Mouse (Mus musculus): ENCODE results near the gene Tmem256. TPM values are rescaled to one million over a fixed set of nuclear protein-coding genes. Genes with fewer than 3 reads are reported as not detected.
A peak's percentile ranks its signal among the peaks of the same experiment; 100 is the strongest.

Tmem256 gene
- polyA plus RNA-seq, 1 experiment from 2014 or later: 412 TPM

- Histone ChIP-seq H3K4me1 (ENCODE audit: insufficient read depth) (peaks cover 20% of the 10 kb centered on the region), H3K27me3 (ENCODE audit: insufficient read depth, low read length) (peaks cover 37% of the 10 kb centered on the region), H3K9me3 (ENCODE audit: low read length) (no peaks in the 10 kb centered on the region), H3K36me3 (replicated peaks; ENCODE audit: insufficient read depth, low read length) (no peaks in the 10 kb centered on the region), H3K27ac (ENCODE audit: low read depth) (no peak overlapping the region), H3K9ac (replicated peaks) (no peak overlapping the region), H3K4me2 (ENCODE audit: low read depth, low read length) (no peak overlapping the region), H3K4me3 (ENCODE audit: low read depth, low read length) (no peak overlapping the region)
- 72% methylated on average over 2 of the region's 2 CpGs for WGBS (ENCODE audit: insufficient replicate concordance)
- TF ChIP-seq CTCF (IDR thresholded peaks at IDR 0.05; ENCODE audit: low read depth) (no peak), EP300 (IDR thresholded peaks at IDR 0.05; ENCODE audit: low read depth) (no peak)
- ATAC-seq: no peak
- DNase-seq: no peak
Measured at GRCm38 (mm10) chr11:69807641-69808040, 30.7 kb upstream of the Tmem256 start.

- Histone ChIP-seq H3K27me3 (ENCODE audit: insufficient read depth, low read length) (peaks cover 10% of the 10 kb centered on the region), H3K4me3 (ENCODE audit: low read depth, low read length) (no peak overlapping the region), H3K27ac (ENCODE audit: low read depth) (no peak overlapping the region), H3K4me1 (ENCODE audit: insufficient read depth) (no peaks in the 10 kb centered on the region), H3K4me2 (ENCODE audit: low read depth, low read length) (no peak overlapping the region), H3K9ac (replicated peaks) (no peak overlapping the region), H3K36me3 (replicated peaks; ENCODE audit: insufficient read depth, low read length) (no peaks in the 10 kb centered on the region), H3K9me3 (ENCODE audit: low read length) (no peaks in the 10 kb centered on the region)
- DNase-seq (no peak), ATAC-seq (no peak)
- TF ChIP-seq CTCF (IDR thresholded peaks at IDR 0.05; ENCODE audit: low read depth) (peak; percentile 26; the same call in 1 of the 2 replicates), EP300 (IDR thresholded peaks at IDR 0.05; ENCODE audit: low read depth) (no peak)
Measured at GRCm38 (mm10) chr11:69810280-69810679, 28.0 kb upstream of the Tmem256 start.

GRCm38 (mm10) chr11:69815155-69815554, 23.2 kb upstream of the Tmem256 start, which contains the start of gene Gm39566:
TSS of gene Gm39566 (minus strand) at chr11:69815298.
- H3K27me3 ChIP-seq (ENCODE audit: insufficient read depth, low read length): no peaks in the 10 kb centered on the region
- H3K9me3 ChIP-seq (ENCODE audit: low read length): no peaks in the 10 kb centered on the region
- DNase-seq (no peak), ATAC-seq (no peak)
- TF ChIP-seq EP300 (IDR thresholded peaks at IDR 0.05; ENCODE audit: low read depth): no peak
- TF ChIP-seq CTCF (IDR thresholded peaks at IDR 0.05; ENCODE audit: low read depth): peak; percentile 24; the same call in 1 of the 2 replicates
- no peak within 1 kb of the TSS for H3K4me2 ChIP-seq (ENCODE audit: low read depth, low read length)
- H3K4me1 ChIP-seq (ENCODE audit: insufficient read depth): no peaks in the 10 kb centered on the region
- no peak within 1 kb of the TSS for H3K9ac ChIP-seq (replicated peaks)
- H3K27ac ChIP-seq (ENCODE audit: low read depth): no peak within 1 kb of the TSS
- no peaks in the 10 kb centered on the region for H3K36me3 ChIP-seq (replicated peaks; ENCODE audit: insufficient read depth, low read length)
- 54% methylated on average over 10 of the region's 10 CpGs for WGBS (ENCODE audit: insufficient replicate concordance)
- H3K4me3 ChIP-seq (ENCODE audit: low read depth, low read length): no peak within 1 kb of the TSS

- H3K4me3 ChIP-seq (ENCODE audit: low read depth, low read length): no peak overlapping the region
- no peaks in the 10 kb centered on the region for H3K9me3 ChIP-seq (ENCODE audit: low read length)
- H3K9ac ChIP-seq (replicated peaks): no peak overlapping the region
- no peak for TF ChIP-seq CTCF (IDR thresholded peaks at IDR 0.05; ENCODE audit: low read depth)
- no peak for TF ChIP-seq EP300 (IDR thresholded peaks at IDR 0.05; ENCODE audit: low read depth)
- no peak for DNase-seq
- WGBS (ENCODE audit: insufficient replicate concordance): 87% methylated on average over 12 of the region's 12 CpGs
- no peak overlapping the region for H3K4me2 ChIP-seq (ENCODE audit: low read depth, low read length)
- no peak overlapping the region for H3K27ac ChIP-seq (ENCODE audit: low read depth)
- no peak for ATAC-seq
- H3K36me3 ChIP-seq (replicated peaks; ENCODE audit: insufficient read depth, low read length): no peaks in the 10 kb centered on the region
- H3K4me1 ChIP-seq (ENCODE audit: insufficient read depth): no peaks in the 10 kb centered on the region
- no peaks in the 10 kb centered on the region for H3K27me3 ChIP-seq (ENCODE audit: insufficient read depth, low read length)
Measured at GRCm38 (mm10) chr11:69816520-69816919, 21.8 kb upstream of the Tmem256 start.

GRCm38 (mm10) chr11:69818365-69818764, 19.9 kb upstream of the Tmem256 start, which contains the start of gene Spem2:
TSS of gene Spem2 (minus strand) at chr11:69818465.
- H3K27me3 ChIP-seq (ENCODE audit: insufficient read depth, low read length): no peaks in the 10 kb centered on the region
- no peak within 1 kb of the TSS for H3K9ac ChIP-seq (replicated peaks)
- H3K4me2 ChIP-seq (ENCODE audit: low read depth, low read length): no peak within 1 kb of the TSS
- ATAC-seq: no peak
- TF ChIP-seq EP300 (IDR thresholded peaks at IDR 0.05; ENCODE audit: low read depth) (no peak), CTCF (IDR thresholded peaks at IDR 0.05; ENCODE audit: low read depth) (no peak)
- WGBS (ENCODE audit: insufficient replicate concordance): 74% methylated on average over 2 of the region's 2 CpGs
- no peaks in the 10 kb centered on the region for H3K36me3 ChIP-seq (replicated peaks; ENCODE audit: insufficient read depth, low read length)
- H3K4me1 ChIP-seq (ENCODE audit: insufficient read depth): no peaks in the 10 kb centered on the region
- no peaks in the 10 kb centered on the region for H3K9me3 ChIP-seq (ENCODE audit: low read length)
- no peak within 1 kb of the TSS for H3K4me3 ChIP-seq (ENCODE audit: low read depth, low read length)
- DNase-seq: no peak
- no peak within 1 kb of the TSS for H3K27ac ChIP-seq (ENCODE audit: low read depth)

- TF ChIP-seq CTCF (IDR thresholded peaks at IDR 0.05; ENCODE audit: low read depth): no peak
- no peak overlapping the region for H3K27ac ChIP-seq (ENCODE audit: low read depth)
- WGBS (ENCODE audit: insufficient replicate concordance): 74% methylated on average over 8 of the region's 8 CpGs
- no peaks in the 10 kb centered on the region for H3K9me3 ChIP-seq (ENCODE audit: low read length)
- H3K9ac ChIP-seq (replicated peaks): no peak overlapping the region
- ATAC-seq (no peak), DNase-seq (no peak)
- no peaks in the 10 kb centered on the region for H3K4me1 ChIP-seq (ENCODE audit: insufficient read depth)
- no peak overlapping the region for H3K4me2 ChIP-seq (ENCODE audit: low read depth, low read length)
- no peak overlapping the region for H3K4me3 ChIP-seq (ENCODE audit: low read depth, low read length)
- no peaks in the 10 kb centered on the region for H3K27me3 ChIP-seq (ENCODE audit: insufficient read depth, low read length)
- H3K36me3 ChIP-seq (replicated peaks; ENCODE audit: insufficient read depth, low read length): no peaks in the 10 kb centered on the region
Measured at GRCm38 (mm10) chr11:69818871-69819270, 19.4 kb upstream of the Tmem256 start.

- no peak within 1 kb of the TSS for H3K4me3 ChIP-seq (ENCODE audit: low read depth, low read length)
- no peak within 1 kb of the TSS for H3K27ac ChIP-seq (ENCODE audit: low read depth)
- no peak within 1 kb of the TSS for H3K4me2 ChIP-seq (ENCODE audit: low read depth, low read length)
- no peak within 1 kb of the TSS for H3K9ac ChIP-seq (replicated peaks)
- H3K36me3 ChIP-seq (replicated peaks; ENCODE audit: insufficient read depth, low read length): no peaks in the 10 kb centered on the region
- H3K4me1 ChIP-seq (ENCODE audit: insufficient read depth): no peaks in the 10 kb centered on the region
- ATAC-seq: no peak
- DNase-seq: no peak
- WGBS (ENCODE audit: insufficient replicate concordance): 61% methylated on average over 2 of the region's 3 CpGs
- H3K27me3 ChIP-seq (ENCODE audit: insufficient read depth, low read length): no peaks in the 10 kb centered on the region
- H3K9me3 ChIP-seq (ENCODE audit: low read length): no peaks in the 10 kb centered on the region
- TF ChIP-seq CTCF (IDR thresholded peaks at IDR 0.05; ENCODE audit: low read depth) (no peak), EP300 (IDR thresholded peaks at IDR 0.05; ENCODE audit: low read depth) (no peak)
Measured at GRCm38 (mm10) chr11:69822080-69822479, 16.2 kb upstream of the Tmem256 start, which contains the start of gene Spem1. TSS of gene Spem1 (minus strand) at chr11:69822180.

Measured in liver, postnatal 0 days (tissue).